Mouse (Mus musculus) gastrocnemius, postnatal 10 days (tissue): ENCODE measurements around the gene Tnnt1. TPM values are rescaled to one million over a fixed set of nuclear protein-coding genes. Genes with fewer than 3 reads are reported as not detected.
A peak's percentile ranks its signal among the peaks of the same experiment; 100 is the strongest.

Source experiments
- DNase-seq: peaks from one replicate; pipeline ENCODE4 v3.0.0; 2021; ENCODE audit warnings: mixed read lengths
- total RNA-seq, 2 experiments: library from RNA; stranded (reverse); gene quantifications; 2 replicates each; pipeline ENCODE4 v1.2.3; 2021

Tnnt1 gene
- total RNA-seq, 2 experiments from 2014 or later: 288 to 386 TPM

DNA sequence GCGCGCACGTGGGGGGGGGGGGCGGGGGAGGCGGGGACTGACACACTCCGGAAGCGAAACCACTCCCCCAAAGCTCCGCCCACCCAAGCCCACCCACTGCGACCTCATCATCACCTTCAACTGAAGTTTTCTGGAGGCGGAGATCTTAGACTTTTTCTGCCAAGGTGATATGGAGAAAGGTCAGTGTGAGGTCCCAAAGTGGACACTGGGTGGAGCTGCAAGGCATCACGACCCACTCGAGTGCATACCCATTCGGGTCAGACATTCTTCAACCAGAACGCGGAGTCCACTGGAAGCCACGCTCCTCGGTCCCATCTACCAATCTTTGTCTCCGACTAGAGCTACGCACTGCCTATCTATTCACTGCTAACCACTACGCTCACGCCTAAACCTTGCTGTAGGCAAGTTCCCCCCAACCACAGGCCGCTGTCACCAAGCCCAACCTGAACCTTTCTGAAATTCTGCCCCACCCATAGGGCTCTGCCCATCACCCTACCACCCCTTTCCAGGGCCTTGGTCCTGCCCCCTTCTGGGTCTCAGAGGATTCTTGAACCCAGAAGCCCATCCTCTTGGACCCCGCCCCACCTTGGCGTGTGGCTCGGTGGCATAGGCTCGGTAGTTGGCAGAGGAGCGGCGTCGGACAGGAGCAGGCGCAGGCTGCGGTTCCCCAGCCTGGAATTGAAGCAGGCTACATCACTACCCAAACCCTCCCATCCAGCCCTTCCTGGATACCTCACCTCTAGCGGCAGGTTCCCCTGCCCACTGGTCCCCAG lies 5.2 kb upstream of the Tnnt1 start:
- no peak for DNase-seq

DNA sequence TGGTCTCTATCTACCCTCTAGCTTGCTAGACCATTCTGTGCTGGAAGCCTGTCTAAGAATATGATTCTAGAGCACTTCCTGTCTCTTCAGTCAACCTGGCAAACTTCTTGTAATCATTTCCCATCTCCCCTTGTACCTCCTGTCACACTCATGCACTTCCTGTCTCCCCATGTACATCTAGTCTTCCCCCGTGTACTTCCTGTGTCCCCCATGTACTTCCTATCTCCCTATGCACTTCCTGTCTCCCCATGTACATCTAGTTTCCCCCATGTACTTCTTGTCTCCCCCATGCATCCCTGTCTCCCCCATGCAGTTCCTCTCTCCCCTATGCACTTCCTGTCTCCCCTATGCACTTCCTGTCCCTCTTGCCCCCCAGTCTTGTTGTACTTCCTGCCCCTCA lies 2.3 kb upstream of the Tnnt1 start:
- no peak for DNase-seq

DNA sequence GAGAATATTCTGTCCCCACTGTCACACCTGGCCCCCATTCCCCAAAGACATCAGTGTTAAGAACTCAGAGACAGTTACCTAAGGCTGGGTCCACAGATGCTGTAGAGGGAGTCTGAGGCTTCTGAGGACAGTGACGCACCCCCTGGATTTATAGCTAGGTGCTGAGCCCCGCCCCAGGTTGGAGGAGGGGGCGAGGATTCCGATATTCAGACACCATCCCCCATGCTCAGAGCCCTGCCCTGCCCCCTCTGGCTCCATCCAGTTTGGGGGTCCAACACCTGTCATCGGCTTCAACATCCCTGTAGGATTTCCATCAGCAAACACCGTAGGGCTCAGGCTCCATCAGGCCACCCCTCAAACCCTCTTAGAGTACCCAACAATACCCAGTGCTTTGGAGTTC lies 329 bp downstream of the Tnnt1 start:
- DNase-seq: no peak

DNA sequence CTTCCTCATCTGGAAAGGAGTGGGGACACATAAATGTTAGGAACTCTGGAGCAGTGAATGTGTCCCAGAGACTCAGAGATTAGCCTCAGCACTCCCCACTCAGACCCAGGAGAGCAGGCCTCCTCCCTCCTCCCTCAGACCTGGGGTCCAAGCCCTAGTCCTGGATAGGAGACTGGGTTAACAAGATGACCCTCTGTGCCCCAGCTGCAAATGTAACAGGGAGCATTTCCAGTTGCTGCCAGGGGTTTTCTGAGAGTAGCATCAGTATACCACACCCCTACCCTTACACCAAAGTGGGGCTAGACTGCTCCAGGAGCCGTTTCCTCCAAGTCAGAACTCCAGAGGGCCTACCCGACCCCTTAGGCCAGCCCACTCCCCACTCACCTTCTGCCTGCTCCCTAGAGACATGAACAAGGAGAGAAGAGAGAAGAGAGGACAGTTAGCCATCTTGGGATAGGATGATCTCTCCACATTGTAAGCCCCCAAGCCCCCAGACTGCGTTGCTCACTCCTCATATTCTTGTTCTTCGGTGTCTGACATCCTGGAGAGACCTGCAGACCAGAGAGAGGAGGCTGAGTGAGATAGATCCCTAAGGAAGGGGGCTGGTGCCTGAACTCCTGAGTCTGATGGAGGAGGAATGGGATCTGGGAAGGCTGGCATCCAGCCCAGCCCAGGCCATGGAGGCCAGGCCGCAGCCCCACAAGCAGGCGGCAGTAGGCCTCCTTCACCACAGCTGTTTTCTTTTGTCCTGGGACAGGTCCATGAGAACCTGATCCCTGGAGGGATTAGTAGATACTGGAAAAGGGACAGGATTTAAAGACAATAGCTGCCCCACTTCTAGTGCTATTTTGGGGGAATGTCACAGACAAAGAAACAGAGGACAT lies 2.1 kb downstream of the Tnnt1 start:
- peak; percentile 42 for DNase-seq

DNA sequence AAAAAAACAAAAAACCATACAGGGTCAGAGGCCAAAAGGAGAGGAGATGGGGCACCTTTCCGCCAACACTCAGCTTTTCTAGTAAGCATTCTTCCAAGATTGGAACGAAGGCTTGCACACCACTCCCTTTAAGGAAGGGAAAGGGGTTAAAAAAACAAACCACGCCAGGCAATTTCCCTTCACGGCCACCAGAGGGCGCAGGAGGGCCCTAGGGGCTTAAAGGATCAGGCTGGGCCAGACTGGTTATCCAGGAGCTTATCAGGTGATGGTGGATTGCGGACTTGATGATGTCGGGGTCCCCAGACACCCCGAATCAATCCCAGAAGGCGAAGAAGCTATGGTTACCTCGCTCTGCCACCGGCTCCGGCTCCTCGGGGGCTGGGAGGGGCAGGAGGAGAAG lies 2.9 kb downstream of the Tnnt1 start:
- peak; percentile 55 for DNase-seq

DNA sequence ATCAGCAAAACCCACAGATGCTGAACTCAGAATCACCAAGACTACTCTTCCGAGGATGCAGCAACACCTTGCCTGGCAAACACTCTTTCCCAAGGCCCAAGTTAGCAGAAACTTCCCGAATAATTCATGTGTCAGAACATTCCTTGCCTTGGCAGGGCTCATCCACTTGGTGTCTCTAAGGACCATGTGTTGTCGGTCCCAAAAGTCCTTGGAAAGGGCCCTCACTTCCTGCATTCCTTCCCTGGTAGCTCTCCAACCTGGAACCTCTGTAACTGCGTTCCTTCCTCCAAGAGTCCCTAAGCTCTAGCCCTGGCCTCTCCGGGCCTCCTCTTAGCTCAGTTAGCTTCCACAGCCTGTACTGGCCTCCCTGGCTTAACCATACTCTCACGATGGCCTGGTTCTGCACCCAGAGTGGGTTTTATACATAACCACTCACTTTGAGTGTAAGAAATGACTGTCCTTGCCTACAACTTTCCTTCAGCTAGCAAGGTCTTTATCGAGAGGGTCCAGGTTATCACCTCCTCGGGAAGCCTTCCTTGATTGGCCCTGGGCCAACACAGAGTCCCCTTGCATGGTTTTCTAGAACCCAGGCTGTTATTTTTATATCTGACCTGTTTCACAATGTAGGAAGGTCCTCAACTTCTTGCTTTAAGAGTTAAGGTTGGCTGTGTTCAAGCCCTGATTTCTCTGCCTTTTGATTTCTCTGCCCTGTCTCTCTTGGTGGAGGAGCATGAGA lies 4.5 kb downstream of the Tnnt1 start:
- DNase-seq: no peak

DNA sequence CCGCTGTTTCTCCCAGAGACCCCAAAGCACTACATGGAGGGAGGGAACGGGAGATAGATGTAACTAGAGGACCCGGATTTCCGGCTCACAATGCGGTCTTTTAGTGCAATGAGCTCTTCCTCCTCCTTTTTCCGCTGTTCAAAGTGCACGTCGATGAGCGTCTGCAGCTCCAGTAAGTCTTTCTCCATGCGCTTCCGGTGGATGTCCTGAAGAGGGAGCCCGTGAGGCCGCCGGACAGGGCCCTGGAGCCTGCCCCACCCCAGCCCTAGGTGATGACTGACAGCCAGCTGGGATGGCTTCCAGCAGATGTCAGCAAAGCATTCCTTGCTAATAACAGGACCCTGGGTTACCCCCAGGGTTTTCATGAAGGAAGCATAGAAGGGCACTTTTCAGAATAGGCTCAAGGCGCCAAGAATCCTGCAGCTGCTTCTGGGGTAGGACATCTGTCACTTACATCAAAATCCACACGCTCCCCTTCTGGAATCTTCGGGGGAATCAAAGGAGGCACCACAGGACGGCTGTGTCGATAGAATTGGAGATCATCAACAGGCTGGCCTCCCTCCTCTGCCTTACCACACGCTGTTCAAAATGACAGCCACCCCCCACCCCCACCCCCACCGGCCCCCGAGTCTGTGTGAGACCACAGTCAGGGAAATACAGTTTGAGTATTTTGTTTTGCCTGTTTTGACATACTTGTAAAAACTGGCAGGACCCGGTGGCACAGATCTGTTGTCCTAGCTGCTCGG lies 6.1 kb downstream of the Tnnt1 start:
- peak; percentile 76 for DNase-seq

DNA sequence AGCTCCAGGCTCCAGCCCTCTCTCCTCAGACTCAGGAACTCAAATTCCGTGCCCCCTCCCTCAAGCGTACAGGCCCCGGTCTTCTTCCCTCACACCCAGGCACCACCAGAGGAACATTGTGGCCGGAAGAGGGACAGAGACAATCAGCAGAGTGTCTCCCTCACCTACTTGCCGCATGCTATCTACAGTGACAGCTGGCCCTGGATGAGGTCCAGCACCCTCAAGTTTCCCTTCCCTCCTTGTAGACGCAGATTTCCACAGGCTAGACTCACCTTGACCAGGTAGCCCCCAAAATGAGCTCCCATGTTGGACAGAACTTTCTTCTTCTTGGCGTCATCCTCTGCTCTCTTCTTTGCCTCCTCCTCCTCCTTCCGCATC lies 7.5 kb downstream of the Tnnt1 start:
- DNase-seq: no peak

DNA sequence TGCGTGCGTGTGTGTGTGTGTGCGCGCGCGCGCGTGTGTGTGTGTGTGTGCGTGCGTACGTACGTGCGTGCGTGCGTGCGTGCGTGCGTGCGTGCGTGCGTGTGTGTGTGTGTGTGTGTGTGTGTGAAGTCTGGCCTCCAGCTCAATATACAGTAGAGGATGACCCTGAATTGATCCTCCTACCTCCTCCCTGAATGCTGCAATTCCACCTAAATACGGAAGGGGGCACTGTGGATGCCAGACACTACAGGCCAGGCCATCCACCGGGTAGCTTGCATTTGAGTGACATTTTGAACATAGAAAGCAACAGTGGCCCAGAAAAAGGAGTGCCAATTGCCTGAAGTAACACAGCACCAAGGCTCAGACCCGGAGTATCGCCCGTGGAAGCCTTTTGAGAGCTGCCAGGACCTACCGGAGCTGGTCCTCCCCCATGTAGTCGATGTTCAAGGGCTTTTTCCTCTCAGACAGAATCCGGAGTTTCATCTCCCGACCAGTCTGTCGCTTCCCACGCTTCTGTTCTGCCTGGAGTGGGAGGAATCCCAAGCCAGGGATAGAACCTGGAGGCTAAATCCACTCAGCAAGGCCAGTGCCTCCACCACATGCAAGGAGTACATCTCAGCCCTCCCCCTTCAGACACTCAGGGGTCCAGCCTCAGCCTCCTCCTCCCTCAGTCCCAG lies 8.0 kb downstream of the Tnnt1 start:
- DNase-seq: no peak

DNA sequence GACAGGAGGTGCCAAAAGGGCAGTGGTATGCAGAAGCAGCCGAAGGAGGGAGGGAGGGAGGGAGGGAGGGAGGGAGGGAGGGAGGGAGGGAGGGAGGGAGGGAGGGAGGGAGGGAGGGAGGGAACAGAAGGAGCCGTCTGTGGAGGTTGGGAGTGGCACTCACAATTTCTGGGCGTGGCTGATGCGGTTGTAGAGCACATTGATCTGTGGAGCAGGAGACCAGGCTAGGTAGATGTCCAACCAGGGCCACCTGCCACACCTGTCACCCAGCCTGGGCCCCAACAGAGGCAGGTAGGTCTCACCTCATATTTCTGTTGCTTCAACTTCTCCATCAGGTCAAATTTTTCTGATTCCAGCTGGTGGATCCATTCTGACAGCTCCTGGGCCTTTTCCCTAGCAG lies 9.0 kb downstream of the Tnnt1 start:
- no peak for DNase-seq

DNA sequence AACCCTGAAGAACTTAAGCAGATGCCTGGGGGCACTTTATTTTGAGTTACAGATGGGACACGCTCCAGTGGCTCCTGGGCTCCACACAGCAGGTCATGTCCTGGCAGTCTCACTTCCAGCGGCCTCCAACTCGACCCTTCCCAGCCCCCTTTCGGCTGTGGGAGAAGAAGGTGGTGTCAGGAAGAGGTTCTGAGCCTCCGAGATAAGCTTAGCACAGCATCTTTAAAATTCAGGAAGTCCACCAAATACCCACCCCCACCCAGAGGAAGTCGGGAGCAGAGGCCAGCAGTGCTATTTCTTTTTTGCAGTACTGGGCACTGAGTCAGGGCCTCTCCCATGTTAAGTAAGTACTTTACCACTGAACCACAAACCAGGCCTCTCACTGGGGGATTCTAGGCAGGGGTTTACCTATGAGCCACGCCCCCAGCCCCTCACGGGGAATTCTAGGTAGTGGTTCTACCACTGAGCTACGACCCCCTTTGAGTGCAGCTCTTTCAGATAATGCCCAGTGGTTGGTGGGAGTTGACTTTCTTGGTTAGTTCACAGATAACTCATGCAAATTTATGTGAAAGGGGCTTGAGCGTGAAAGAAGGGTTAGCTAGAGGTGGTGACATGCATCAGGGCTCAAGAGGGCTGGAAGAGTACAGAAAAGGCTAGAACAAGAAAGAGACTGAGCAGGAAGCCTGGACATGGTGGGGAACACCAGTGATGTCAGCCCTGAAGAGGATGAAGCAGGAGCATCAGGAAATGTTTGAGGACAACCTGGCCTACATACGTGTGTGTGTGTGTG lies 11.3 kb downstream of the Tnnt1 start:
- DNase-seq: no peak

DNA sequence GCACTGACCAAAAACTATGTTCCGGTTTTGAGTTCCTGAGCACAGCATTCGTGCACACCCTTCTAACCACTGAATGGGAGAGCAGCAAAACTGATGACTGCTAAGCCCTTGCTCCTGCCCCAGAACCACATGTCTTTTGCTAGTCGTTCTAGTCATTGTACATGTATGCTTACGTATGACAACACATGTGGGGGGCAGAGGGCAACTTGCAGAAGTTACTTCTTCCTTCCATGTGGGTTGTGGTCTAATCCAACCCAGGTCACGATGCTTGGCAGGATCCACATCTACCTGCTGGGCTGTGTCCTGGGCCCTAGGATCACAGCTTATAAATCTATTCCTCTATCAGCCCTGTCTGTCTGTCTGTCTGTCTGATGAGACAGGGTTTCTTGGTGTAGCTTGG lies 12.3 kb downstream of the Tnnt1 start:
- DNase-seq: no peak

DNA sequence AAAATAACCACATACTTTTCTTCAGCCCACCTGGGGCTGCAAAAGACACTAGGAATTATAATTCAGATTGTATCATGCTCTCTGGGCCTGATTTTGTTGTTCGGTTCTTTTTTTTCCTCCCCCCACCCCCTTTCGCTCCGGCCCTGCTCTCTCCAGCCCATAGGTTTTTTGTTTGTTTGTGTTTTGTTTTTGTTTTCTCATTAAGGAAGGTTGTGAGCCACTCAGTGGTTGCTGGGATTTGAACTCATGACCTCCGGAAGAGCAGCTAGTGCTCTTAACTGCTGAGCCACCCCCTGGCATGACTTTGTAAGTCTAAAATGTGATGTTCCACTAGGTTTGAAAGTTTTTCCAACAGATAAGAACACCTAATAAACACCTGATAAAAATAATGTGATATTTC lies 13.1 kb downstream of the Tnnt1 start:
- no peak for DNase-seq

DNA sequence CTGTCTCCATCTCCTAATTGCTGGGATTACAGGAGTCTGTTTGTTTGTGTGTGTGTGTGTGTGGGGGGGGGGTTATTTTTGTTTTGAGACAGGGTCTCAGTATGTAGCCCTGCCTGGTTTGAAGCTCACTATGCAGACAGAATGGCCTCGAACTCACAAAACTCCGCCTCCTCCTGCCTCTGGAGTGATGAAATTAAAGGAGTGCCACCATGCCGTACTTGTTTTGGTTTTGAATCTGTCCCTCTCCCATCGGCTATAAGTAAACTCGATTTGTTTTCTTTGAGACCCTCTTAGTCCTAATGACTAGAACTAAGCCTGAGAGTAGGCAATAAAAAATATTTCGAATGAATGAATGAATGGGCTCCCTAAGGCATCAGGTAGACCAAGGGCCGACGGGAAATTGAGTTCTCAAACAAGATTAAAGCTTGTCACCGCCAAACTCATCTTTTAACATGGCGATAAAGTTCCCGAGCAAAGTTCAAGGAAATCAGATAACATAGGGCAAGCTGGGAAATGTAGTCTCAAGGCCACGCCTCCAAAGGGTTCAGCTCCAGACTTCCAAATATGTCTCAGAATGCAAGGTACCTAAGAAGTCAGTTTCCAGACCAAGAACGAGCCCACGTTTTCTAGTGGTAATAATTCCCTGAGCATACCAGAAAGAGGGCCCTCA lies 13.6 kb downstream of the Tnnt1 start:
- DNase-seq: no peak

DNA sequence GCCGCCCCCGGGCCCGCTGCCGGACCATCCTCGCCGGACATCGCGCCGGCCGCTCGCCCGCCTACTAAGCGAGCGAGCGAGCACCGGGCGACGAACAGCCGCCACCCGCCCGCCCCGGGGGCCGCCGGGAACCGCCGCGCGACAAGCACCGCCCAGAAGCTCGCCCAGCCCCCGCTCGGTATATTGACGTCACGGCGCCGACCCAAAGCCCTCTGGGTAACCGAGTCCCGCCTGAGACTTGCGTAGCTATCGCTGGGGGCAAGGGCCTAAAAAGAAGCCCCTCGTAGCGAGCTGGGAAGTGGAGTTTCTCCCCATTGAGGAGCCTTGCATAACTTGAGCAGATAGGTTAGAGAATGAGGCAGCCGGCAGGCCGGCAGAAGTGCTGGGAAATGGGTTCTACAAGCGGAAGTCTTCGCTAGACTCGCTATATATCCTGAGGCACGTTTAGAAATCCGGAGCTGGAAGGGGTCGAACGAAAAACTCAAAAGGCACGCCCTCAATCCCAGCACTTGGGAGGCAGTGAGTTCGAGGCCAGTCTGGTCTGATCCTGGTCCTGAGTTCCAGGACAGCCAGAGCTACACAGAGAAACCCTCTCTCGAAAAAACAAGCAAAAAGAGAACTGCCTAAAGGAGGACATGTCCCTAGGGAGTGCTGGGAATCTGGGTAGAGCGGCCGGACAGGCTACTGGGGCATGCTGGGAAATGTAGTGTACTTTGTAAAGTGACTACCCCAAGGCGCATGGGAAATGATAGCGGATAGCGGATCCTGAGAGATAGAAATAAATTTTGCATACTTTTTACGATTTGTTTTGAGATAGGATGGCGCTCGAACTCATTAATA lies 14.4 kb downstream of the Tnnt1 start, which contains the start of gene Ppp1r12c:
Gene Ppp1r12c, minus strand, starts transcription at position 123 of the 840 bp plus-strand sequence.
- DNase-seq: peak; percentile 96

DNA sequence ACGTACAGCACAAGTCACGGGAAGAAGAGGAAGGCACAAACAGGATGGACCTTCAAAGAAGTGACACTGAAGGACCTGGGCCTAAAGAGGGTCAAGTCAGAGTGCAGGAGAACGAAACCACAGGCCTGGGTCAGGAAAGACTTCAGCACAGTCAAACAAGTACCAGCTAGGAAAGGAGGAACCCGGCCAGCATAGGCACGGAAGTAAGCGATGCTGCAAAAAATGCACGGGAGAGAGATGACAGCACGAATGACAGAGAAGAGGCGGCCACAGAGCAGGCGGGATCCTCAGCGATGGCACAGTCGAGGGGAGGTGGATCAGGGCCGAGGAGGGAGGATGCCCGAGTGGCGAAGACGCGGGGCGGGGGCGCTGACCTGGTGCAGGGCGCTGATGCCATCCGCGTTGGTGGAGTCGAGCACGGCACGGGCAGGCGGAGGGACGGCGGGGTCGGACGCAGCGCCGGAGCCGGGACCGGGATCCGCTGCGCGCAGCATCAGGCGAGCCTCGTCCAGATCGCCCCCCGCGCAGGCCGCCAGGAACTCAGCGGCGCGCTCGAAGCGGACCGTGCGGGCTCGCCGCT lies 15.2 kb downstream of the Tnnt1 start:
- peak; percentile 57 for DNase-seq

DNA sequence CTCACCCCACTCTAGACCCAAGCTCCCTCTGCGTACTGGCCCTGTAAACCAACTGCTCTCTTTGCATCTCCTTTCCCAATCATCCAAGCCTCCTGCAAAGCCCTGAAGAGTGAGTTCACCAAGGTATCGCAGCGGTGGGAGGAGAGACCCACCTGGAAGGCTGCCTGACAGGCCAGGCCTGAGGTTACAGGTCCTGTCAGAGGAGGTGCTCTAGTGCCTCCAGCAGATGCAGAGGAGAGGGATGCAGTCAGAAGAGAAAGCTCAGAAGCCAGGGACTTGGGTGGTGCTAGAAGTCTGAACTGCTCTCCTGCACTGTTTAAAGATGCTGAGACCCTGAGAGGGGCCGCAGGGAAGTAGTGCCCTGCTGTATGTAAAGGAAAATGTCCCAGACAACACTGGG lies 17.1 kb downstream of the Tnnt1 start:
- DNase-seq: no peak

DNA sequence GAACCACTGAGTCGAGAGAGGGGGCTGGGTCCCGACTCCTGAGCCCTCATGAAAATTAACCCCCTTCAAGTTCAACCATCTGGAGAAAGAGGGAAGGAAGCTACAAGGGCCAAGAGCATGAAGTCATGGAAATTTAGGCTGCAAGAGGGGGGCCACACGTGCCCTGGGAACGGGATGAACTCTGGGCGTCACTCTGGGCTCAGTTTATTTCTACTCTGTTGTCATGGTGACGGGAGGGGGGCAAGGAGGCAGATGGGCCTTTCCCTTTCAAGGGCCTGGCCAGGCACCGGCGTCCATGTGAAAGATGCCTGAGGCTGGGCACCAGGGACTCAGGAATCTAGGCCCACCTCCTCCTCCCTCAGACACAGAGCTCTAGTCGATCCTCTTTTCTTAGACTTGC lies 17.9 kb downstream of the Tnnt1 start:
- DNase-seq: peak; percentile 50
